Mouse (Mus musculus) embryonic fibroblast, embryonic 13.5 days (primary cell): ENCODE measurements around the gene Txn2.

Source experiments
- CTCF ChIP-seq: IDR thresholded peaks from 2 replicates; pipeline ENCODE4 v1.5.1; 2011; ENCODE audit warnings: mild to moderate bottlenecking, control low read depth, low read length, moderate library complexity, borderline replicate concordance; ENCODE audit not compliant: insufficient read depth
- POLR2A ChIP-seq: IDR thresholded peaks from 2 replicates; pipeline ENCODE4 v1.6.1; 2011; ENCODE audit warnings: low read depth, mild to moderate bottlenecking, control low read depth, low read length, moderate library complexity

DNA sequence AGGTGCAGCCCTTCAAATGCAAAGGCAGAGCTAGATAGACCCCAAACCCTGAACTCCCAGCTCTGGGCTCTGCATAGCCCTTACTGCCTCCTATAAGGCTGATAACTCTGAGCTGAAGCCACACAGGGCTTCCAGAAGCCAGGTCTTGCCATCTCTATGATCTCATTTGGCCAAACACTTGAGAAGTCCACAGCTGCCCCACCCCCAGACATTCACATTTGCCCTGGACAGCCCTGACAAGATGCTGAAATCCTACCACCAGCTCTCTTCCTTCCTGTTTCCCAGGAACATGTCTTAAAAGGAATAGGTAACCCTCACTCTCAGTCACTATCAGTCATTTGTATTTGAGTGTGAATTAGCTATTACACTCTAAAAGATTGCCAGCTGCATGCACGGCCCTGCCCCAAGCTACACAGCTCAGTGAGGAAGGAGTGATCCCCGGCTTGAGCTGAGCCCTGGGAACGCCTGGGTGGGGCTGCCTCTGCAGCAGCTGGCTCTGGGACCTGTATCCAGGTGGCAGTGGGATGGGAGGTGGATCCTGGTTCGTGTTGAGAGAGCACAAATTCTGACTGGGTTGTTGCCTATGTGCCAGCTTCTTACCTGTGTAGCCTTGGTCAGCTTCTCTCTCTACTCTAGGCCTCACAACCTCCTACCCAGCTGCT lies 38.9 kb downstream of the Txn2 start:
- TF ChIP-seq POLR2A (no peak), CTCF (no peak)
